Mouse (Mus musculus): ENCODE results near the gene Lin28b. TPM values are rescaled to one million over a fixed set of nuclear protein-coding genes. Genes with fewer than 3 reads are reported as not detected.
"Not testable (repeated sequence)": the region's sequence is repeated elsewhere in the genome, so short reads cannot be mapped to it uniquely, and the experiment has no call there.

Gene Lin28b
- total and polyA plus RNA-seq, 3 experiments, result not detected

GRCm38 (mm10) chr10:45348143-45348542, 138.1 kb downstream of the Lin28b start:
- DNase-seq (ENCODE audit: low read depth, low spot score), result peak; percentile 7
- not testable (repeated sequence) for H3K79me2 ChIP-seq (ENCODE audit: control insufficient read depth, insufficient read depth, low read length, poor library complexity); H3K9ac ChIP-seq (ENCODE audit: control insufficient read depth, low read depth, low read length, poor library complexity, severe bottlenecking); H3K4me1 ChIP-seq (ENCODE audit: control insufficient read depth in 1 of 2, insufficient read depth in 2 of 2, low read length in 2 of 2); H3K27ac ChIP-seq (ENCODE audit: control insufficient read depth, low read depth, low read length); H3K9me3 ChIP-seq (replicated peaks; ENCODE audit: insufficient read depth, low read length); H3K4me3 ChIP-seq (ENCODE audit: control insufficient read depth in 1 of 2, insufficient read depth in 1 of 2, low read depth in 2 of 2, low read length in 2 of 2); H3K27me3 ChIP-seq (ENCODE audit: control insufficient read depth in 1 of 2, insufficient read depth in 2 of 2, low read length in 2 of 2); H3K36me3 ChIP-seq (ENCODE audit: control insufficient read depth in 1 of 2, insufficient read depth in 2 of 2, low read length in 2 of 2)
- TF ChIP-seq RAD21 (IDR thresholded peaks at IDR 0.05; ENCODE audit: low read depth, low read length) (peak; percentile 36), CTCF (IDR thresholded peaks at IDR 0.05 in 2 of 3, conservative IDR thresholded peaks at IDR 0.05 in 1 of 3; ENCODE audit: control insufficient read depth in 1 of 3, insufficient read depth in 1 of 3, low read depth in 2 of 3, low read length in 3 of 3, poor library complexity in 1 of 3, severe bottlenecking in 1 of 3) (peak; percentile 13 to 36 (median 31); a peak in 4 of 6 replicates), SMC3 (IDR thresholded peaks at IDR 0.05; ENCODE audit: low read depth, low read length) (peak; percentile 22; the same call in 1 of the 2 replicates)

GRCm38 (mm10) chr10:45345217-45345616, 141.0 kb downstream of the Lin28b start:
- no peaks in the 10 kb centered on the region for H3K4me1 ChIP-seq (ENCODE audit: control insufficient read depth in 1 of 2, insufficient read depth in 2 of 2, low read length in 2 of 2)
- no peaks in the 10 kb centered on the region for H3K27me3 ChIP-seq (ENCODE audit: control insufficient read depth in 1 of 2, insufficient read depth in 2 of 2, low read length in 2 of 2)
- DNase-seq (ENCODE audit: low read depth, low spot score), result no peak
- no peak overlapping the region for H3K4me3 ChIP-seq (ENCODE audit: control insufficient read depth in 1 of 2, insufficient read depth in 1 of 2, low read depth in 2 of 2, low read length in 2 of 2)
- no peak overlapping the region for H3K27ac ChIP-seq (ENCODE audit: control insufficient read depth, low read depth, low read length)
- H3K36me3 ChIP-seq (ENCODE audit: control insufficient read depth in 1 of 2, insufficient read depth in 2 of 2, low read length in 2 of 2), result no peaks in the 10 kb centered on the region
- H3K9ac ChIP-seq (ENCODE audit: control insufficient read depth, low read depth, low read length, poor library complexity, severe bottlenecking), result no peak overlapping the region
- H3K79me2 ChIP-seq (ENCODE audit: control insufficient read depth, insufficient read depth, low read length, poor library complexity), result no peaks in the 10 kb centered on the region
- TF ChIP-seq MAX (IDR thresholded peaks at IDR 0.05; ENCODE audit: low read length) (no peak), MAFK (IDR thresholded peaks at IDR 0.05; ENCODE audit: borderline replicate concordance, low read depth, low read length) (no peak), NELFE (IDR thresholded peaks at IDR 0.05; ENCODE audit: low read depth, low read length) (no peak), USF1 (IDR thresholded peaks at IDR 0.05; ENCODE audit: low read depth, low read length) (no peak), ZC3H11A (IDR thresholded peaks at IDR 0.05; ENCODE audit: low read depth, low read length) (no peak), ZNF384 (IDR thresholded peaks at IDR 0.05; ENCODE audit: low read depth, low read length) (no peak), SMC3 (IDR thresholded peaks at IDR 0.05; ENCODE audit: low read depth, low read length) (no peak), USF2 (IDR thresholded peaks at IDR 0.05; ENCODE audit: borderline replicate concordance in 1 of 2, insufficient read depth in 1 of 2, low read depth in 1 of 2, low read length in 2 of 2) (no peak), GABPA (IDR thresholded peaks at IDR 0.05; ENCODE audit: low read depth, low read length) (no peak), HCFC1 (IDR thresholded peaks at IDR 0.05; ENCODE audit: low read depth, low read length) (no peak), MEF2A (IDR thresholded peaks at IDR 0.05; ENCODE audit: extremely low read depth, insufficient replicate concordance, low read depth, low read length, poor library complexity, severe bottlenecking) (no peak), POLR2AphosphoS5 (IDR thresholded peaks at IDR 0.05; ENCODE audit: borderline replicate concordance, low read depth, low read length) (no peak), MYB (IDR thresholded peaks at IDR 0.05; ENCODE audit: low read depth, low read length) (no peak), RCOR1 (IDR thresholded peaks at IDR 0.05; ENCODE audit: low read depth, low read length) (no peak)
- H3K9me3 ChIP-seq (replicated peaks; ENCODE audit: insufficient read depth, low read length), result no peaks in the 10 kb centered on the region
